Mouse (Mus musculus) lung, adult 2 months (tissue): ENCODE data around the gene Olfr524.

Experiments
- CTCF ChIP-seq: fragments of 200-500 bp; IDR thresholded peaks from 2 replicates; pipeline ENCODE4 v1.5.1; 2011; ENCODE audit warnings: mild to moderate bottlenecking, low read length, control low read depth; ENCODE audit not compliant: insufficient read depth
- POLR2A ChIP-seq: fragments of 200-500 bp; IDR thresholded peaks from 2 replicates; pipeline ENCODE4 v1.6.1; 2011; ENCODE audit warnings: low read depth, mild to moderate bottlenecking, control low read depth, low read length, borderline replicate concordance; ENCODE audit errors: extremely low read depth

DNA sequence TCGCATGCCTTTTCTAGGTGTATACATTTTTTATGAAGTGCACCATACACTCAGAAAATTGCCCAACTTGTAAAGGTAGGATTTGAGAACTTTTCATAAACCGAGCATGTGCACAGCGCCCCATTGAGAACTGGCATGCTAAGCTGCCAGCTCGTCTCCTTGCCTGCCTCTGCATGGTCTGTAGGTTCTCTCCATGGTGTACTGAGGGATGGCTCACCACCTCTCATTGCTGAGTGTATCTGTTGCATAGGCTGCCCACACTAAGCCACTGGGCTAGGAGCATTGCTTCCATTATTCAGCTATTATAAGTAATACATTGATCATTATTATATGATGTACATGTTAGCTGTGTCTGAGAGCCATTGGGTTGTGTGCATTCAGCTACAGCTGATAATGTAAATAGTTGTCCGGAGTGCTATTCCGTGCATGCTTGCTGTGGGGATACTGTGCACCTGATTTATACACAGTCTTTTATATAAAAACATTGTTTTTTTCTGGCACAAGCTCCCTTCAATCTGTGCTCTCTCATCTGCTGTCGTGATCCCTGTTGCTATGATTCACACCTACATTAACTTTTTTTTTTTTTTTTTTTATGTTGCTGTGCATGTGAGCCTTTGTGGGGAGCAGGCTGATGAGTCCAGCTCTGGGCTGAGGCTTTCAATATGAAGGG, 17.9 kb downstream of the Olfr524 start:
- TF ChIP-seq CTCF (no peak), POLR2A (no peak)
